Mouse (Mus musculus): ENCODE measurements around the gene Ercc4. TPM values are rescaled to one million over a fixed set of nuclear protein-coding genes. Genes with fewer than 3 reads are reported as not detected.

Gene Ercc4
- polyA plus RNA-seq, 1 experiment, result 11.1 TPM

- 98% methylated on average over 3 of the region's 3 CpGs for WGBS
- no peak overlapping the region for H3K4me3 ChIP-seq (ENCODE audit: extremely low read depth, insufficient read depth, insufficient read length)
- H3K36me3 ChIP-seq (ENCODE audit: control insufficient read depth, insufficient read depth, low read length), result peaks cover 26% of the 10 kb centered on the region
Measured at GRCm38 (mm10) chr16:13119641-13120350, 10.3 kb downstream of the Ercc4 start.

DNA sequence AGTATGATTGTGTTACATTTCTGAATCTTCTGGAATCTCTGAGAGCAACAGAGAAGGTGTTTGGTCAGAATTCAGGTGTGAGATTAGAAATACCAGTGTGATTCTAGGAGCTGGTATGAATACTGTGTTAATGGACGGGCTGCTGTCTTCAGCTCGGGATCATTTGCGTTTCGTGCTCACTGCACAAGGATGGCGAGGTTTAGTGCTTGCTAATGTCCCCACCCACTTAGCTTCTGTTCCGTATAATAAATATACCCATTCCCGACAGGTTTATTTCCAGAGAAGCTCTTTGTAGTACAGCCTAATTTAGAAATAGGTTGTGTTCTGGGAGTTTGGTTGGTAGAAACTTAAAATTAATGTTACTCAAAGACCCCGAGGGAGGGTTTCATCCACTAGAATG, 15.9 kb downstream of the Ercc4 start:
- TF ChIP-seq CTCF (IDR thresholded peaks at IDR 0.05; ENCODE audit: extremely low read depth, insufficient read depth, insufficient read length, insufficient replicate concordance), result no peak
- no peak for TF ChIP-seq POLR2A (IDR thresholded peaks at IDR 0.05; ENCODE audit: low read depth, low read length)
- peaks cover 45% of the 10 kb centered on the region for H3K36me3 ChIP-seq (ENCODE audit: control insufficient read depth, insufficient read depth, low read length)
- 93% methylated on average over 8 of the region's 8 CpGs for WGBS
- no peak overlapping the region for H3K27ac ChIP-seq (ENCODE audit: insufficient read depth, low read length)
- no peaks in the 10 kb centered on the region for H3K4me1 ChIP-seq (ENCODE audit: control insufficient read depth, insufficient read depth, insufficient read length)
- H3K27me3 ChIP-seq (ENCODE audit: control insufficient read depth, insufficient read depth, low read length), result no peaks in the 10 kb centered on the region
- no peak for DNase-seq (ENCODE audit: low read depth in 1 of 2, low spot score in 2 of 2)
- no peak overlapping the region for H3K4me3 ChIP-seq (ENCODE audit: extremely low read depth, insufficient read depth, insufficient read length)

More at GRCm38 (mm10) chr16:13119641-13120350, 10.3 kb downstream of the Ercc4 start:
- no peak overlapping the region for H3K27ac ChIP-seq (ENCODE audit: insufficient read depth, low read length)
- TF ChIP-seq CTCF (IDR thresholded peaks at IDR 0.05; ENCODE audit: extremely low read depth, insufficient read depth, insufficient read length, insufficient replicate concordance) (no peak), POLR2A (IDR thresholded peaks at IDR 0.05; ENCODE audit: low read depth, low read length) (no peak)
- no peaks in the 10 kb centered on the region for H3K27me3 ChIP-seq (ENCODE audit: control insufficient read depth, insufficient read depth, low read length)
- DNase-seq (ENCODE audit: low read depth in 1 of 2, low spot score in 2 of 2), result no peak
- H3K4me1 ChIP-seq (ENCODE audit: control insufficient read depth, insufficient read depth, insufficient read length), result no peaks in the 10 kb centered on the region

- Histone ChIP-seq H3K27ac (ENCODE audit: insufficient read depth, low read length) (no peak overlapping the region), H3K4me3 (ENCODE audit: extremely low read depth, insufficient read depth, insufficient read length) (no peak overlapping the region), H3K4me1 (ENCODE audit: control insufficient read depth, insufficient read depth, insufficient read length) (no peaks in the 10 kb centered on the region), H3K27me3 (ENCODE audit: control insufficient read depth, insufficient read depth, low read length) (no peaks in the 10 kb centered on the region), H3K36me3 (ENCODE audit: control insufficient read depth, insufficient read depth, low read length) (peaks cover 53% of the 10 kb centered on the region)
- DNase-seq (ENCODE audit: low read depth in 1 of 2, low spot score in 2 of 2), result no peak
- 94% methylated on average over 10 of the region's 10 CpGs for WGBS
- no peak for TF ChIP-seq CTCF (IDR thresholded peaks at IDR 0.05; ENCODE audit: extremely low read depth, insufficient read depth, insufficient read length, insufficient replicate concordance)
Measured at GRCm38 (mm10) chr16:13127566-13127965, 18.1 kb downstream of the Ercc4 start.

GRCm38 (mm10) chr16:13130412-13130811, 20.9 kb downstream of the Ercc4 start:
- Histone ChIP-seq H3K4me3 (ENCODE audit: extremely low read depth, insufficient read depth, insufficient read length) (no peak overlapping the region), H3K4me1 (ENCODE audit: control insufficient read depth, insufficient read depth, insufficient read length) (no peaks in the 10 kb centered on the region), H3K27me3 (ENCODE audit: control insufficient read depth, insufficient read depth, low read length) (no peaks in the 10 kb centered on the region), H3K27ac (ENCODE audit: insufficient read depth, low read length) (no peak overlapping the region), H3K36me3 (ENCODE audit: control insufficient read depth, insufficient read depth, low read length) (peaks cover 40% of the 10 kb centered on the region)
- peak; percentile 50; the same call in 1 of the 2 replicates for TF ChIP-seq CTCF (IDR thresholded peaks at IDR 0.05; ENCODE audit: extremely low read depth, insufficient read depth, insufficient read length, insufficient replicate concordance)
- no peak for TF ChIP-seq POLR2A (IDR thresholded peaks at IDR 0.05; ENCODE audit: low read depth, low read length)
- 87% methylated on average over 14 of the region's 14 CpGs for WGBS
- peak in 1 of 2 experiments; percentile 19 for DNase-seq (ENCODE audit: low read depth in 1 of 2, low spot score in 2 of 2)

DNA sequence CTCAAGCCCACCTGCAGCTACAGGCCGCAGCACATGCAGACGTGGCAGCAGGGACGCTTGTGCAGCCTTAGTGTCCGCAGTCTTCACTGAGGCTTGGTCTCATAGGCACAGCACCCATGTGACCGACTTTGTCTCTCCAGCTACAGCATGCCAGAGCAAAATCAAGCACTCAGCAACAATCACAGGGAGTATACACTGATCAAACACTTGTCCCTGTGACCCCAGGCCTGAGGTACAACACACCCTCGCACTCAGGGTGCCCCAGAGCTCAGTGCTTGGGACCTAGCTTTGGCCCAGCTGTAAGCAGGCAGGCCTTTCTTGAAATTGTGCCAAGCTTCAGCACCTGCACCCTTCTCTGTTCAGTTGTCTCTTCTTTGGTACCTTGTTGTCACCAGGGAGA, 31.7 kb downstream of the Ercc4 start:
- TF ChIP-seq CTCF (IDR thresholded peaks at IDR 0.05; ENCODE audit: extremely low read depth, insufficient read depth, insufficient read length, insufficient replicate concordance) (no peak), POLR2A (IDR thresholded peaks at IDR 0.05; ENCODE audit: low read depth, low read length) (no peak)
- H3K4me1 ChIP-seq (ENCODE audit: control insufficient read depth, insufficient read depth, insufficient read length), result no peaks in the 10 kb centered on the region
- no peak overlapping the region for H3K27ac ChIP-seq (ENCODE audit: insufficient read depth, low read length)
- peaks cover 15% of the 10 kb centered on the region for H3K36me3 ChIP-seq (ENCODE audit: control insufficient read depth, insufficient read depth, low read length)
- H3K4me3 ChIP-seq (ENCODE audit: extremely low read depth, insufficient read depth, insufficient read length), result no peak overlapping the region
- WGBS, result 98% methylated on average over 6 of the region's 6 CpGs
- no peak for DNase-seq (ENCODE audit: low read depth in 1 of 2, low spot score in 2 of 2)
- no peaks in the 10 kb centered on the region for H3K27me3 ChIP-seq (ENCODE audit: control insufficient read depth, insufficient read depth, low read length)

- Histone ChIP-seq H3K27ac (ENCODE audit: insufficient read depth, low read length) (no peak overlapping the region), H3K27me3 (ENCODE audit: control insufficient read depth, insufficient read depth, low read length) (no peaks in the 10 kb centered on the region), H3K36me3 (ENCODE audit: control insufficient read depth, insufficient read depth, low read length) (peaks cover 28% of the 10 kb centered on the region), H3K4me1 (ENCODE audit: control insufficient read depth, insufficient read depth, insufficient read length) (no peaks in the 10 kb centered on the region), H3K4me3 (ENCODE audit: extremely low read depth, insufficient read depth, insufficient read length) (no peak overlapping the region)
- DNase-seq (ENCODE audit: low read depth in 1 of 2, low spot score in 2 of 2), result no peak
- no peak for TF ChIP-seq POLR2A (IDR thresholded peaks at IDR 0.05; ENCODE audit: low read depth, low read length)
- TF ChIP-seq CTCF (IDR thresholded peaks at IDR 0.05; ENCODE audit: extremely low read depth, insufficient read depth, insufficient read length, insufficient replicate concordance), result no peak
- 93% methylated on average over 7 of the region's 7 CpGs for WGBS
Measured at GRCm38 (mm10) chr16:13143932-13144331, 34.4 kb downstream of the Ercc4 start.

GRCm38 (mm10) chr16:13144682-13145410, 35.4 kb downstream of the Ercc4 start:
- no peak for DNase-seq (ENCODE audit: low read depth in 1 of 2, low spot score in 2 of 2)
- H3K4me1 ChIP-seq (ENCODE audit: control insufficient read depth, insufficient read depth, insufficient read length), result no peaks in the 10 kb centered on the region
- no peaks in the 10 kb centered on the region for H3K27me3 ChIP-seq (ENCODE audit: control insufficient read depth, insufficient read depth, low read length)
- no peak overlapping the region for H3K4me3 ChIP-seq (ENCODE audit: extremely low read depth, insufficient read depth, insufficient read length)
- TF ChIP-seq CTCF (IDR thresholded peaks at IDR 0.05; ENCODE audit: extremely low read depth, insufficient read depth, insufficient read length, insufficient replicate concordance) (no peak), POLR2A (IDR thresholded peaks at IDR 0.05; ENCODE audit: low read depth, low read length) (no peak)
- H3K36me3 ChIP-seq (ENCODE audit: control insufficient read depth, insufficient read depth, low read length), result peaks cover 31% of the 10 kb centered on the region
- no peak overlapping the region for H3K27ac ChIP-seq (ENCODE audit: insufficient read depth, low read length)
- 94% methylated on average over 10 of the region's 10 CpGs for WGBS
